Mouse (Mus musculus) brain, embryonic 14.5 days (tissue): ENCODE data around the gene Synj1.

Experiments used
- CTCF ChIP-seq: fragments of 200-500 bp; IDR thresholded peaks from 2 replicates; pipeline ENCODE4 v1.5.1; 2012; ENCODE audit warnings: inconsistent platforms, mild to moderate bottlenecking, moderate library complexity, borderline replicate concordance; ENCODE audit not compliant: insufficient read depth, insufficient read length; ENCODE audit errors: extremely low read depth
- POLR2A ChIP-seq: fragments of 200-500 bp; IDR thresholded peaks from 2 replicates; pipeline ENCODE4 v1.6.1; 2012; ENCODE audit warnings: mild to moderate bottlenecking, inconsistent platforms, borderline replicate concordance; ENCODE audit not compliant: poor library complexity, insufficient read depth, insufficient read length, severe bottlenecking; ENCODE audit errors: extremely low read depth

DNA sequence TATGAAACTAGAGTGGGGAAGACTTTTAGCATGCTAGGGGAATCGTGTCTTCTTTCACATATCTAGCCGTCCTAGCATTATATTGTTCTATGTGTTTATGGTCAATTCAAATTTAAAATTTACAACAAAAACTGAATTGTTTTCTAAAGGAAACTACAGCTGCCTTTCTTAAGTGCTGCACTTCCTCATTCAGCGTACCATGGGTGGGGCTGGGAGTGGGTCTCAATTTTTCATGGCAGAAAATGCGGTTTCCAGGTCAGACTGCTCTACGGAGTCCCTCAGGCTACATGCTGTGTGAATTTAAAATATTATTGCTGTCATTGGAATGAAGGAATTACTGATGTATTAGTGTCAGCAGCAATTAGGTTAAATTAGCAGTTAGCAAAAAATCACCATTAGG is 15.6 kb downstream of the Synj1 start:
- TF ChIP-seq CTCF = no peak
- TF ChIP-seq POLR2A = no peak
